Mouse (Mus musculus) hindbrain, embryonic 15.5 days (tissue): ENCODE results near the gene Lrtm2. TPM values are rescaled to one million over a fixed set of nuclear protein-coding genes. Genes with fewer than 3 reads are reported as not detected.
A peak's percentile ranks its signal among the peaks of the same experiment; 100 is the strongest.

ENCODE experiments used
- ATAC-seq: fragments of 200-750 bp; cut with Nextera tagmentation; 2 replicates; pipeline ENCODE4 v1.8.0; 2017; ENCODE audit warnings: low read depth, moderate number of reproducible peaks, moderate TSS enrichment; ENCODE audit not compliant: low FRiP score
- H3K27ac ChIP-seq: fragments of 300-500 bp; sonication (generic); replicated peaks from 2 replicates; pipeline ENCODE4 v1.5.1; 2015; ENCODE audit warnings: mild to moderate bottlenecking, inconsistent platforms
- H3K27me3 ChIP-seq: fragments of 300-500 bp; sonication (generic); 2 replicates; pipeline ENCODE4 v1.6.1; 2015; ENCODE audit warnings: control low read depth, inconsistent platforms
- H3K36me3 ChIP-seq: fragments of 300-500 bp; sonication (generic); 2 replicates; pipeline ENCODE4 v1.6.1; 2015; ENCODE audit warnings: control low read depth, inconsistent platforms
- H3K4me1 ChIP-seq: fragments of 300-500 bp; sonication (generic); replicated peaks from 2 replicates; pipeline ENCODE4 v1.6.1; 2015; ENCODE audit warnings: control low read depth, inconsistent platforms
- H3K4me2 ChIP-seq: fragments of 300-500 bp; sonication (generic); 2 replicates; pipeline ENCODE4 v1.6.1; 2015; ENCODE audit warnings: moderate library complexity, mild to moderate bottlenecking, inconsistent platforms
- H3K4me3 ChIP-seq: fragments of 300-500 bp; sonication (generic); 2 replicates; pipeline ENCODE4 v1.5.1; 2015; ENCODE audit warnings: mild to moderate bottlenecking, inconsistent platforms
- H3K9ac ChIP-seq: fragments of 300-500 bp; sonication (generic); 2 replicates; pipeline ENCODE4 v1.6.1; 2015; ENCODE audit warnings: inconsistent platforms
- H3K9me3 ChIP-seq: fragments of 300-500 bp; sonication (generic); 2 replicates; pipeline ENCODE4 v1.6.1; 2016; ENCODE audit warnings: control low read depth, inconsistent platforms
- WGBS: fragments of 180-500 bp; shearing (Covaris S2); methylation state at CpG from one replicate; pipeline ENCODE4 v1.1.7; 2015; 5-methylcytosine and 5-hydroxymethylcytosine counted together
- polyA plus RNA-seq: library from polyadenylated mRNA; unstranded; fragments of >200 nt; fragmentation: Nextera tagmentation; extraction: Ambion mirVana; gene quantifications from 2 replicates; pipeline ENCODE4 v1.2.1, GENCODE M21; 2015

Gene Lrtm2
- polyA plus RNA-seq, 1 experiment from 2014 or later = 14.6 TPM

GRCm38 (mm10) chr6:119358020-119358571 lies 27.5 kb upstream of the Lrtm2 start:
- Histone ChIP-seq H3K9ac (no peak overlapping the region), H3K36me3 (peaks cover 58% of the 10 kb centered on the region), H3K4me2 (no peak overlapping the region), H3K27me3 (no peaks in the 10 kb centered on the region), H3K4me3 (no peak overlapping the region), H3K27ac (no peak overlapping the region), H3K4me1 (no peaks in the 10 kb centered on the region), H3K9me3 (no peaks in the 10 kb centered on the region)
- 88% methylated on average over 8 of the region's 8 CpGs for WGBS
- no peak for ATAC-seq

- Histone ChIP-seq H3K27ac (no peak overlapping the region), H3K4me2 (no peak overlapping the region), H3K36me3 (peaks cover 28% of the 10 kb centered on the region), H3K4me1 (no peaks in the 10 kb centered on the region), H3K9me3 (no peaks in the 10 kb centered on the region), H3K9ac (no peak overlapping the region), H3K27me3 (no peaks in the 10 kb centered on the region), H3K4me3 (no peak overlapping the region)
- WGBS = 86% methylated on average over 6 of the region's 6 CpGs
- ATAC-seq = no peak
Observed at GRCm38 (mm10) chr6:119352501-119352900, 21.9 kb upstream of the Lrtm2 start.

GRCm38 (mm10) chr6:119351656-119352055 lies 21.1 kb upstream of the Lrtm2 start:
- Histone ChIP-seq H3K4me3 (no peak overlapping the region), H3K9ac (no peak overlapping the region), H3K4me2 (no peak overlapping the region), H3K27ac (no peak overlapping the region), H3K27me3 (no peaks in the 10 kb centered on the region), H3K9me3 (no peaks in the 10 kb centered on the region), H3K4me1 (no peaks in the 10 kb centered on the region), H3K36me3 (peaks cover 23% of the 10 kb centered on the region)
- ATAC-seq = no peak
- 87% methylated on average over 8 of the region's 8 CpGs for WGBS

- H3K4me3 ChIP-seq = no peak overlapping the region
- H3K36me3 ChIP-seq = peaks cover 21% of the 10 kb centered on the region
- no peaks in the 10 kb centered on the region for H3K27me3 ChIP-seq
- WGBS = 87% methylated on average over 9 of the region's 9 CpGs
- no peak overlapping the region for H3K9ac ChIP-seq
- no peak overlapping the region for H3K4me2 ChIP-seq
- no peaks in the 10 kb centered on the region for H3K9me3 ChIP-seq
- ATAC-seq = no peak
- no peaks in the 10 kb centered on the region for H3K4me1 ChIP-seq
- no peak overlapping the region for H3K27ac ChIP-seq
Observed at GRCm38 (mm10) chr6:119350703-119351198, 20.2 kb upstream of the Lrtm2 start.

- no peak overlapping the region for H3K9ac ChIP-seq
- H3K4me3 ChIP-seq = no peak overlapping the region
- peak; percentile 55 for ATAC-seq
- no peaks in the 10 kb centered on the region for H3K9me3 ChIP-seq
- H3K27me3 ChIP-seq = no peaks in the 10 kb centered on the region
- WGBS = 0% methylated on average over 1 of the region's 1 CpGs
- H3K27ac ChIP-seq = no peak overlapping the region
- no peaks in the 10 kb centered on the region for H3K36me3 ChIP-seq
- H3K4me2 ChIP-seq = no peak overlapping the region
- no peaks in the 10 kb centered on the region for H3K4me1 ChIP-seq
Observed at GRCm38 (mm10) chr6:119348234-119348633, 17.7 kb upstream of the Lrtm2 start.

- Histone ChIP-seq H3K9ac (no peak overlapping the region), H3K4me2 (no peak overlapping the region), H3K9me3 (no peaks in the 10 kb centered on the region), H3K4me1 (no peaks in the 10 kb centered on the region), H3K4me3 (no peak overlapping the region), H3K27me3 (no peaks in the 10 kb centered on the region), H3K36me3 (no peaks in the 10 kb centered on the region), H3K27ac (no peak overlapping the region)
- 0 out of 2 replicates have a peak, but pooled peaks have one; percentile 20 for ATAC-seq
- 82% methylated on average over 5 of the region's 5 CpGs for WGBS
Observed at GRCm38 (mm10) chr6:119347813-119348212, 17.2 kb upstream of the Lrtm2 start.

- no peak for ATAC-seq
- 71% methylated on average over 10 of the region's 10 CpGs for WGBS
- Histone ChIP-seq H3K4me3 (no peak overlapping the region), H3K27me3 (no peaks in the 10 kb centered on the region), H3K27ac (no peak overlapping the region), H3K36me3 (no peaks in the 10 kb centered on the region), H3K9me3 (no peaks in the 10 kb centered on the region), H3K4me2 (no peak overlapping the region), H3K9ac (no peak overlapping the region), H3K4me1 (peaks cover 1% of the 10 kb centered on the region; the same call in 1 of the 2 replicates)
Observed at GRCm38 (mm10) chr6:119346257-119346656, 15.7 kb upstream of the Lrtm2 start.

GRCm38 (mm10) chr6:119341409-119341808 lies 10.8 kb upstream of the Lrtm2 start:
- H3K9ac ChIP-seq = peak overlapping the region; percentile 29
- peak; percentile 92 for ATAC-seq
- no peaks in the 10 kb centered on the region for H3K9me3 ChIP-seq
- H3K4me1 ChIP-seq = peaks cover 4% of the 10 kb centered on the region; the same call in 1 of the 2 replicates
- H3K4me3 ChIP-seq = no peak overlapping the region
- H3K4me2 ChIP-seq = 0 out of 2 replicates have a peak overlapping the region, but pooled peaks have one; percentile 17
- no peaks in the 10 kb centered on the region for H3K27me3 ChIP-seq
- no peaks in the 10 kb centered on the region for H3K36me3 ChIP-seq
- H3K27ac ChIP-seq = 0 out of 2 replicates have a peak overlapping the region, but pooled peaks have one; percentile 14

- Histone ChIP-seq H3K36me3 (no peaks in the 10 kb centered on the region), H3K27me3 (0 out of 2 replicates have a peak, but pooled peaks cover 3% of the 10 kb centered on the region), H3K4me2 (no peak overlapping the region), H3K9ac (no peak overlapping the region), H3K27ac (no peak overlapping the region), H3K4me1 (peaks cover 4% of the 10 kb centered on the region; the same call in 1 of the 2 replicates), H3K4me3 (no peak overlapping the region), H3K9me3 (no peaks in the 10 kb centered on the region)
- WGBS = 25% methylated on average over 10 of the region's 11 CpGs
- no peak for ATAC-seq
Observed at GRCm38 (mm10) chr6:119338121-119338912, 7.8 kb upstream of the Lrtm2 start.

- H3K4me3 ChIP-seq = no peak overlapping the region
- H3K27me3 ChIP-seq = 0 out of 2 replicates have a peak, but pooled peaks cover 3% of the 10 kb centered on the region
- H3K27ac ChIP-seq = no peak overlapping the region
- WGBS = 66% methylated on average over 3 of the region's 3 CpGs
- H3K4me2 ChIP-seq = no peak overlapping the region
- ATAC-seq = no peak
- H3K36me3 ChIP-seq = no peaks in the 10 kb centered on the region
- no peaks in the 10 kb centered on the region for H3K9me3 ChIP-seq
- peaks cover 4% of the 10 kb centered on the region; the same call in 1 of the 2 replicates for H3K4me1 ChIP-seq
- no peak overlapping the region for H3K9ac ChIP-seq
Observed at GRCm38 (mm10) chr6:119337287-119337686, 6.7 kb upstream of the Lrtm2 start.

GRCm38 (mm10) chr6:119336124-119336523 lies 5.6 kb upstream of the Lrtm2 start:
- ATAC-seq = no peak
- 88% methylated on average over 7 of the region's 7 CpGs for WGBS
- no peak overlapping the region for H3K27ac ChIP-seq

GRCm38 (mm10) chr6:119333831-119334230 lies 3.3 kb upstream of the Lrtm2 start:
- H3K27me3 ChIP-seq = 0 out of 2 replicates have a peak, but pooled peaks cover 6% of the 10 kb centered on the region
- ATAC-seq = no peak
- peaks cover 29% of the 10 kb centered on the region for H3K4me1 ChIP-seq

More at GRCm38 (mm10) chr6:119336124-119336523, 5.6 kb upstream of the Lrtm2 start:
- H3K4me2 ChIP-seq = no peak overlapping the region
- no peak overlapping the region for H3K4me3 ChIP-seq
- peaks cover 11% of the 10 kb centered on the region for H3K4me1 ChIP-seq
- H3K27me3 ChIP-seq = 0 out of 2 replicates have a peak, but pooled peaks cover 6% of the 10 kb centered on the region
- H3K36me3 ChIP-seq = no peaks in the 10 kb centered on the region
- no peak overlapping the region for H3K9ac ChIP-seq
- no peaks in the 10 kb centered on the region for H3K9me3 ChIP-seq

More at GRCm38 (mm10) chr6:119333831-119334230, 3.3 kb upstream of the Lrtm2 start:
- WGBS = 53% methylated on average over 3 of the region's 3 CpGs
- Histone ChIP-seq H3K4me2 (no peak overlapping the region), H3K9ac (no peak overlapping the region), H3K4me3 (no peak overlapping the region), H3K9me3 (no peaks in the 10 kb centered on the region), H3K36me3 (no peaks in the 10 kb centered on the region), H3K27ac (no peak overlapping the region)
